Mouse (Mus musculus) midbrain, embryonic 11.5 days (tissue): ENCODE measurements at regions not wholly inside any gene's neighbourhood (a gene's known extent, or its start where the extent isn't known, plus 50 kb on each side); places are given as distances from the start of the nearest gene placed in this dataset.

Experiments used
- ATAC-seq: fragments of 200-750 bp; cut with Nextera tagmentation; 2 replicates; pipeline ENCODE4 v1.8.0; 2017; ENCODE audit warnings: moderate TSS enrichment, moderate library complexity; ENCODE audit not compliant: low FRiP score
- DNase-seq: peaks from one replicate; pipeline ENCODE4 v3.0.0; 2015; ENCODE audit warnings: low spot score; ENCODE audit errors: missing footprints
- H3K27ac ChIP-seq: fragments of 300-500 bp; sonication (generic); 2 replicates; pipeline ENCODE4 v1.5.1; 2014; ENCODE audit warnings: low read depth, low read length
- H3K27me3 ChIP-seq: fragments of 300-500 bp; sonication (generic); 2 replicates; pipeline ENCODE4 v1.6.1; 2014; ENCODE audit warnings: mild to moderate bottlenecking, low read length, moderate library complexity, mixed read lengths; ENCODE audit not compliant: control insufficient read depth, insufficient read depth
- H3K36me3 ChIP-seq: fragments of 300-500 bp; sonication (generic); 2 replicates; pipeline ENCODE4 v1.6.1; 2014; ENCODE audit warnings: mild to moderate bottlenecking, low read length, moderate library complexity, mixed read lengths; ENCODE audit not compliant: control insufficient read depth, insufficient read depth
- H3K4me1 ChIP-seq: fragments of 300-500 bp; sonication (generic); 2 replicates; pipeline ENCODE4 v1.6.1; 2014; ENCODE audit warnings: low read length; ENCODE audit not compliant: control insufficient read depth, insufficient read depth
- H3K4me2 ChIP-seq: fragments of 300-500 bp; sonication (generic); 2 replicates; pipeline ENCODE4 v1.6.1; 2014; ENCODE audit warnings: mild to moderate bottlenecking, moderate library complexity
- H3K4me3 ChIP-seq: fragments of 300-500 bp; sonication (generic); 2 replicates; pipeline ENCODE4 v1.5.1; 2014; ENCODE audit warnings: low read depth, low read length
- H3K9ac ChIP-seq: fragments of 300-500 bp; sonication (generic); 2 replicates; pipeline ENCODE4 v1.6.1; 2014; ENCODE audit warnings: low read length
- H3K9me3 ChIP-seq: fragments of 300-500 bp; sonication (generic); 2 replicates; pipeline ENCODE4 v1.6.1; 2016; ENCODE audit warnings: low read length; ENCODE audit not compliant: control insufficient read depth
- WGBS: fragments of 180-500 bp; shearing (Covaris S2); extraction: QIAGEN DNeasy Blood & Tissue Kit; methylation state at CpG from one replicate; pipeline ENCODE4 v1.1.7; 2014; 5-methylcytosine and 5-hydroxymethylcytosine counted together

DNA sequence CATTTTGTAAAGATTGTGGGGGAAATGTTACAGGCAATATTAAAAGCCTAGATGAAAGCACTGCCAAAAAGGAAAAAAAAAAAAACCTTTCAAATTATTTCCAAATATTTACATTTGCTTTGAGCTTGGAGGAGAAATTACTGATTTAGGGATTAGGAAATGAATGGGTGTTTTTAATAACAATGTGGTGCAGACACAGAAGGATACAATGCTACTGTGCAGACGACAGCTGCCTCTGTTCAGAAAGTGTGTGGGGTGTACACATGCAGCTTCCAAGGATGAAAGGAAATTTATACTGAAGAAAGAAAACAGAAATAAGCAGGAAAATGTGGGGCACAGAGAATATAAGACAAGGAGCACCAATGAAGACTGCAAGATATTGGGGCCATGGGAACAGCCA is 3070.3 kb upstream of the Gm6569 start:
- Histone ChIP-seq H3K4me3 (no peak overlapping the region), H3K9ac (no peak overlapping the region), H3K27ac (no peak overlapping the region), H3K4me2 (no peak overlapping the region), H3K27me3 (peaks cover 3% of the 10 kb centered on the region), H3K4me1 (peaks cover 4% of the 10 kb centered on the region), H3K9me3 (no peaks in the 10 kb centered on the region), H3K36me3 (no peaks in the 10 kb centered on the region)
- ATAC-seq, result peak; percentile 84
- no peak for DNase-seq
- 22% methylated on average over 1 of the region's 1 CpGs for WGBS

DNA sequence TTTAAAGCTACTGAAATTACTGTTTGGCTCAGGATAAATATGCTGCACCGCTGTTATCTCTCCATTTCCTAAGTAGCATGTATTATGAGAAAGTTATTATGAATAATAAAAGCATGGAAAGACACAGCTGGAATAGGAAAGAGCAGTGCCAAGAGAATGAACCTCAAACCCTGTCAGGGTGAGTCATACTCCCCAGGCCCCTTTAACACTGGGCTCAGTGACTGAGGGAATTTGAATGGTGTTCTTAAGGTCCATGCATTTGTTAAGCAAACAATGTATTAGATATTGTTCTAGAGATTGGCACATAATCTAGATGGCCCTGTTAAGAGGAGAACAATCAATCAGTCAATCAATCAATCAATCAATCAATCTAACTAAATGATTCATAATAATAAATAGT is 3069.8 kb upstream of the Gm6569 start:
- H3K4me1 ChIP-seq, result peaks cover 4% of the 10 kb centered on the region
- ATAC-seq, result peak; percentile 62

GRCm38 (mm10) chr15:70765471-70765870 is 3068.9 kb upstream of the Gm6569 start:
- peaks cover 3% of the 10 kb centered on the region for H3K27me3 ChIP-seq
- H3K9me3 ChIP-seq, result no peaks in the 10 kb centered on the region
- H3K27ac ChIP-seq, result no peak overlapping the region
- no peak for ATAC-seq
- DNase-seq, result no peak
- no peak overlapping the region for H3K4me3 ChIP-seq
- no peak overlapping the region for H3K4me2 ChIP-seq
- H3K36me3 ChIP-seq, result no peaks in the 10 kb centered on the region
- H3K4me1 ChIP-seq, result peaks cover 4% of the 10 kb centered on the region
- H3K9ac ChIP-seq, result no peak overlapping the region

More for the DNA sequence above, 3069.8 kb upstream of the Gm6569 start:
- no peak overlapping the region for H3K9ac ChIP-seq
- no peak overlapping the region for H3K4me3 ChIP-seq
- H3K36me3 ChIP-seq, result no peaks in the 10 kb centered on the region
- no peaks in the 10 kb centered on the region for H3K9me3 ChIP-seq
- H3K27me3 ChIP-seq, result peaks cover 3% of the 10 kb centered on the region
- DNase-seq, result no peak
- H3K4me2 ChIP-seq, result no peak overlapping the region
- H3K27ac ChIP-seq, result no peak overlapping the region
- WGBS, result 65% methylated on average over 1 of the region's 1 CpGs
